Mouse (Mus musculus): ENCODE data around the gene Amer2. TPM values are rescaled to one million over a fixed set of nuclear protein-coding genes. Genes with fewer than 3 reads are reported as not detected.
"Not testable (repeated sequence)": the region's sequence is repeated elsewhere in the genome, so short reads cannot be mapped to it uniquely, and the experiment has no call there.

Gene Amer2
- polyA plus RNA-seq (2017; shearing (Covaris generic)) = not detected

GRCm38 (mm10) chr14:60372821-60373309, at the start of gene Amer2:
TSS of gene Amer2 (plus strand) at chr14:60373259.
- ATAC-seq = no peak

DNA sequence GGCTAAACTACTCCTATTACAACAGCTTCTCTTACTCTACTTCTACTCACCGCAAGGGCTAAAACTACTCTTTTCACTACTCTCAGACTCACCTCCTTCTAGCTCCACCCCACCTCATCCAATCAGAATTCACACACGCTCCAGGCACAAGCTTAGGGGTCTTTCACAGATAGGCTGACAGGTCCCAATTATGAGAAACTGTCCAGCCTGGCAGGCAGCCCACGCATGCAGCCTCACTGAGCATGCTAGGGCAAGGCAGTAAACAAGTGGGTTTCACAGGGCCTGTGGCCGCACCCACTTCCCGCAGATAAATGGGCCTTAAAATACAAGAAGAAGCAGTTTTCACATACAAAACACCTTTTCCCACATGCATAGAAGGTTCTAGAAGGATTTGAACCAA, 33.1 kb upstream of the Amer2 start:
- ATAC-seq = not testable (repeated sequence)

GRCm38 (mm10) chr14:60340570-60340969, 32.5 kb upstream of the Amer2 start:
- ATAC-seq = no peak

- ATAC-seq = no peak
Observed at GRCm38 (mm10) chr14:60345326-60345876, 27.7 kb upstream of the Amer2 start.

DNA sequence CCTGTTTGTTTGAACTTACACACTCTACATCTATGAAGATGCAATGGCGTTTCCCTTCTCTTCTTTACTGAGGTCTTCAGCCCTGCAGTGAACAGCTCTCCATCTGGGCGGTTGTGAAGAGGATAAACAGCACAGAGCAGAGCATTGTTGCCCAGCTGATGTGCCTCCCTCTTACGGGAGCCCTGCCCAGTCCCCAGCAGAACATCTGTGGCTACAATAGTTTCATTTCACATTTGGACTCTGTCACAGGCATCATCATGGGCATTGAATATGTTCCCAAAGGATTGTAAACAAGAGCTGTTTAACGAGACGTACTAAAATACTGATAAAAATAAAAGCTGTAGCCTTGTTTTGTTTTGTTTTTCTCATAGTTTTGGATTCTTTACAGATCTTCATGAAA, 14.7 kb upstream of the Amer2 start:
- ATAC-seq = no peak

GRCm38 (mm10) chr14:60361380-60362212, 11.5 kb upstream of the Amer2 start:
- no peak for ATAC-seq

GRCm38 (mm10) chr14:60366729-60367128, 6.3 kb upstream of the Amer2 start:
- ATAC-seq = no peak

GRCm38 (mm10) chr14:60368769-60369666, 4.0 kb upstream of the Amer2 start:
- no peak for ATAC-seq

GRCm38 (mm10) chr14:60369667-60370315, 3.3 kb upstream of the Amer2 start:
- ATAC-seq = no peak

DNA sequence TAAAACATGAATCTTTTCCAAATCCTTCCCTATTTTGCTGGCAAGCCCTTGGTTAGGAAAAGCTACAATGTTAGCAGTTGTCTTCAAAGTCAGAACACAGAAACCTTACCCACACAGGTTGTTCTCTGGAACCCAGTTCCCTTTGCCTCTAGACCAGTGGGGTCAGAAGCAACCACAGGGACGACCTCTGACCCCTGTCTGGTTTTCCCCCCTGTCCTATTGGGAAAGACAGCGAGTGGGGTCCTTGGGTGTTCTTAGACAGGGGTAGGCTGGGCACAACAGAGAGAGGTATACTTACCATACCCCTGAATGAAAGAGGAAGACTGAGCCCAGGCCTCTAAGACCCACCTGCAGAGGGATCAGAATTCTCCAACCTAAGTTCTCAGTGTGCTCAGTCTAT, 4.0 kb downstream of the Amer2 start:
- ATAC-seq = no peak

DNA sequence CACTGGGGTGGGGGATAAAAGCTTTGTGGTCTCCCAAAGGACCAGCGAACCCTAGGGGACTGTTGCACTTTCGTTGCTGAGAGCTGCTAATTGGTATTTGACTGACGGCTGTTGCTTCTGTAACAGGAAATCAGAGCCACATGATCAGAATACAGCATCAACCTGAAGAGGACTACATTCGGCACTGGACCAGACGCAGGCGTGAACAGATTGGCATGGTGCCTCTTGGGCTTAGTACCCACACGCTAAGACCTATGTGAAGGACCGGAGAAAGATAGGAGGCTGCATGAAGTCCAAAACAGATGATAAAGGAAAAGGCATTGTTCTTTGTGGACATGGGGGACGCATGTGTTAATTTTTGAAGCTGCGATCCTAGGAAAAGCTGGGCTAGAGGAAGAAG, 4.5 kb downstream of the Amer2 start:
- ATAC-seq = no peak

DNA sequence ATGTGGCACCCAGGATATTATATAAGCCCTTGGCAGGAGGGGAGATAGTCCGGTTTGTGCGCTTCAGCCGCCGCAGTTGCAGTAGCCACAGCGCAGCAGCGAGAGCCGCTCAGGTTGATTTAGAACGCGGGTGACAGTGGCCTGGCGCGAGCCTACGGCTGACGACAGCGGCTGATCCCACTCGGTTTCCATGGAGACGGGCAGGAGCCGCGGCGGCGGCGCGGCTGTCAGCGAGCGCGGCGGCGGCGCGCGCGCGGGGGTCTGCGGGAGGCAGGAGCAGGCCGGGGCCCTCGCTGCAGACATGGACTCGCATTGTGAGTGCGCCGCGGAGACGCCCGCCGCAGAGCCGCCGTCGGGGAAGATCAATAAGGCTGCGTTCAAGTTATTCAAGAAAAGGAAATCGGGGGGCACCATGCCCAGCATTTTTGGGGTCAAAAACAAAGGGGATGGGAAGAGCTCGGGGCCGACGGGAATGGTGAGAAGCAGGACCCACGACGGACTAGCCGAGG, 5.1 kb downstream of the Amer2 start:
- no peak for ATAC-seq

- no peak for ATAC-seq
Observed at GRCm38 (mm10) chr14:60378566-60379322, 5.7 kb downstream of the Amer2 start.

DNA sequence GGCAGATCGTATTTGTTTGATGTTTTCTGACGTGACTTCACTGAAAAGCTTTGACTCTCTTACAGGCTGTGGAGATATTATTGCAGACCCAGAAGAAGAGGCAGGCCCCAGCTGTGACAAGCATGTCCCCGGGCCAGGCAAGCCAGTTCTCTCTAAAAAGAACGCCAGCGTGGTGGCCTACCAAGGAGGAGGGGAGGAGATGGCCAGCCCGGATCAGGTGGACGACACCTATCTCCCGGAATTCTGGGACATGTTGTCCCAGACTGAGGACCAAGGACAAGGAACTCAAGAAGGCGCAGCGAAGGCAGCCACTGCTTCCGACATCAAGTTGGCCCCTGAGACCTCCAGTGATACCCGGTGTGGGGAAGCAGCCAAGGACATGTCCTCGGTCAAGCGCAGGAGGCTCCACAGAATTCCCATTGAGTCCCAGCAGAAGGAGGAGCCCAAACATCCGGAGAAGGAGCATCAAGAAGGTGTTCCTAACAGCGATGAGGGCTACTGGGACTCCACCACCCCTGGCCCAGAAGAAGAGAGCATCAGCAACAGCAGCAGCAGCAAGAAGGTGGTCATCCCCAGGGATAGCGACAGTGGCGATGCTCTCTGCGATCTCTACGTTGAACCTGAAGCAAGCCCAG, 6.4 kb downstream of the Amer2 start:
- ATAC-seq = no peak

DNA sequence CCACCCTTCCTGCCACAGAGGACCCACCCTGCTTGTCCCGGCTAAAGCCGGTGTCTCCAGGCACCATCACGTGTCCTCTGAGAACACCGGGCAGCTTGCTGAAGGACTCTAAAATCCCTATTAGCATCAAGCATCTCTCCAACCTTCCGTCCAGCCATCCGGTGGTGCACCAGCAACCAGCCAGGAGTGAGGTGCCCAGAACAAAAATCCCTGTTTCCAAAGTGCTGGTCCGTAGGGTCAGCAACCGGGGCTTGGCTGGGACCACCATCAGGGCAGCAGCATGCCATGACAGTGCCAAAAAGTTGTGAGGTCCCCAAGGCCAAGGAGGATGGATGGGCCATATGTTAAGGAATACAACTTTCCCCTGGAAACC, 6.9 kb downstream of the Amer2 start:
- ATAC-seq = no peak

DNA sequence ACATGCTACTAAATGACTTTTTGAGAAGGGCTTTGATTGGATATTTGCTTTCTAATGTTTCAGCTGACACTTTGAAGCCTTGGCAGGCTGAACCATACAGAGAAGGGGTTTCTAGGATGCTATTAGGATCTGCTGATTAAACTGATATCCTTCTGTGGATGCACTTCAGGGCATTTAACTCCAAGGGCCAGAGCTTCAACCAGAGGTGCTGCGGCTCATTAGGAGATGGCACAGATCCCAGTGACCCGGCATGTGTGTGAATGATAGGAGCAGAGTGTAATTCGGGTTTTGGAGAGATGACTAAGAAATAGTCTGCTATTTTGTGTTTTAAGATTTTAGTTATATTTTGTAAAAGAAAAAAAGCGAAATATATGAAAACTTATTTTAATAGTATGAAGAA, 8.6 kb downstream of the Amer2 start:
- no peak for ATAC-seq

- ATAC-seq = no peak
Observed at GRCm38 (mm10) chr14:60383816-60384215, 10.8 kb downstream of the Amer2 start.

GRCm38 (mm10) chr14:60384269-60384668, 11.2 kb downstream of the Amer2 start:
- ATAC-seq = no peak

GRCm38 (mm10) chr14:60385079-60385643, 12.1 kb downstream of the Amer2 start:
- no peak for ATAC-seq

- no peak for ATAC-seq
Observed at GRCm38 (mm10) chr14:60386591-60387501, 13.8 kb downstream of the Amer2 start.
